Mouse (Mus musculus) heart, postnatal 10 days (tissue): ENCODE results near the gene Gapdh. TPM values are rescaled to one million over a fixed set of nuclear protein-coding genes. Genes with fewer than 3 reads are reported as not detected.

Source experiments
- DNase-seq, 2 experiments: peaks; one replicate each; pipeline ENCODE4 v3.0.0; 2021
- intact Hi-C: fragments of 180-260 bp; cut with DNase I; formaldehyde crosslinking; loops from one replicate; pipeline ENCODE4 v1.15.1; 2025
- microRNA-seq, 2 experiments: library from miRNA; unstranded; fragments of <30 nt; microRNA quantifications; one replicate each; pipeline ENCODE4 v1.2.0; 2022
- total RNA-seq, 2 experiments: library from RNA; stranded (reverse); gene quantifications; 2 replicates each; pipeline ENCODE4 v1.2.3; 2021

Gapdh gene
- total RNA-seq, 2 experiments from 2014 or later = 3,414 to 3,559 TPM

GRCm38 (mm10) chr6:125129710-125130402, 36.4 kb downstream of the Gapdh start:
- no peak for DNase-seq
- intact Hi-C loops = loop anchor here (2.0 kb wide), 1 partner anchor 33 kb away; no protein-coding TSS in a partner anchor

- intact Hi-C loops = no loop called here
- DNase-seq = no peak
These were observed 37.5 kb downstream of the Gapdh start for GRCm38 (mm10) chr6:125128724-125129123.

DNA sequence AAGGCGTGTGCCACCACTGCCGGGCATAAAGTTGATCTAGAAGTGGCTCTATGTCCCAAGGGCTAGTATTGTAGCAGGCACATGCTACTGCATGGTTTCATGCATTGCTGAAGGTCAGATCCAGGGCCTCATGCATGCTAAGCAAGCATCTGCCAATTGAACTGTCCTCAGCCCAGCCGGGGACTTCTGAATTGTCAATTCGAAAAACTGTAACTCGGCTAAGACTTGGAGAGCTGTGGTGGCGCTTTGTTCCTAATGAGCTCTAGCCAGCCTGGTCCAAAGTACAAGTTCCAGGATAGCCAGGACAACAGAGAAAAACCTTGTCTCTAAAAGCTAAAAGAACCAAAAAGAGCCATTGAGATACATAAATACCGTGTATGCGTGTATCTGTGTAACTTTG, 46.9 kb downstream of the Gapdh start:
- DNase-seq = no peak
- intact Hi-C loops = no loop called here

GRCm38 (mm10) chr6:125112553-125112952, 53.7 kb downstream of the Gapdh start:
- DNase-seq = no peak
- intact Hi-C loops = loop anchor here (5.0 kb wide), 1 partner anchor 75 kb away; no protein-coding TSS in a partner anchor

Small RNA genes lying within 50 kb of the gene (microRNA-seq; reads per million reads assigned to microRNA genes)
- 1.4 to 1.7 reads per million in 2 experiments for gene Mir3098

Other genes with a start within 250 kb of the Gapdh start
- 100 to 1,000 TPM; 516 to 532 TPM for gene Ptms, start 246.4 kb downstream of the Gapdh start, total RNA-seq
- 100 to 1,000 TPM; 231 to 236 TPM for gene Mlf2, start 235.1 kb downstream of the Gapdh start, total RNA-seq
- 100 to 1,000 TPM; 102 to 108 TPM for gene Cops7a, start 200.9 kb downstream of the Gapdh start, total RNA-seq
- 1 to 10 TPM; 1.7 to 2.0 TPM for gene Pianp, start 169.8 kb downstream of the Gapdh start, total RNA-seq
- gene Zfp384, start 157.3 kb downstream of the Gapdh start, total RNA-seq = 10 to 100 TPM; 27.7 to 29.3 TPM
- 10 to 100 TPM; 41.8 to 47.3 TPM for gene Ing4, start 126.7 kb downstream of the Gapdh start, total RNA-seq
- gene Acrbp, start 116.8 kb downstream of the Gapdh start, total RNA-seq = 1 to 10 TPM; 2.1 to 2.8 TPM
- gene Lpar5, start 98.5 kb downstream of the Gapdh start, total RNA-seq = under 1 TPM; 0.37 to 0.53 TPM
- 100 to 1,000 TPM; 170 to 183 TPM for gene Chd4, start 70.5 kb downstream of the Gapdh start, total RNA-seq
- gene Nop2, start 34.6 kb downstream of the Gapdh start, total RNA-seq = 10 to 100 TPM; 23.7 to 25.3 TPM
- gene Iffo1, start 21.2 kb downstream of the Gapdh start, total RNA-seq = 10 to 100 TPM; 13.0 to 17.8 TPM
- gene Ncapd2, start 25.2 kb upstream of the Gapdh start, total RNA-seq = 10 to 100 TPM; 42.3 to 51.8 TPM
- gene Mrpl51, start 25.3 kb upstream of the Gapdh start, total RNA-seq = 100 to 1,000 TPM; 272 to 283 TPM
- 1 to 10 TPM; 8.1 to 9.1 TPM for gene Vamp1, start 49.1 kb upstream of the Gapdh start, total RNA-seq
- 1 to 10 TPM; 2.8 to 4.4 TPM for gene Tapbpl, start 65.4 kb upstream of the Gapdh start, total RNA-seq
- under 1 TPM; 0.37 to 0.55 TPM for gene Cd27, start 70.5 kb upstream of the Gapdh start, total RNA-seq
- not detected for gene Tuba3a, start 119.6 kb upstream of the Gapdh start, total RNA-seq
- gene Ltbr, start 147.4 kb upstream of the Gapdh start, total RNA-seq = 10 to 100 TPM; 42.8 to 49.4 TPM
- under 1 TPM; 0.97 to 0.98 TPM for gene Scnn1a, start 154.2 kb upstream of the Gapdh start, total RNA-seq
- gene Tnfrsf1a, start 182.9 kb upstream of the Gapdh start, total RNA-seq = 10 to 100 TPM; 73.7 to 77.8 TPM
- gene Plekhg6, start 214.3 kb upstream of the Gapdh start, total RNA-seq = not detected